Mouse (Mus musculus): ENCODE measurements around the gene Chil5.
A peak's percentile ranks its signal among the peaks of the same experiment; 100 is the strongest.
"Not testable (repeated sequence)": the region's sequence is repeated elsewhere in the genome, so short reads cannot be mapped to it uniquely, and the experiment has no call there.

The Chil5 gene

GRCm38 (mm10) chr3:106032781-106033180, at the start of gene Chil5:
Chil5 (minus strand) TSS chr3:106032814.
- no peak for DNase-seq

GRCm38 (mm10) chr3:106074824-106075223, 42.2 kb upstream of the Chil5 start:
- no peak for DNase-seq

GRCm38 (mm10) chr3:106070994-106071393, 38.4 kb upstream of the Chil5 start:
- DNase-seq = no peak

- not testable (repeated sequence) for DNase-seq
Measured at GRCm38 (mm10) chr3:106067707-106068106, 35.1 kb upstream of the Chil5 start.

- no peak for DNase-seq
Measured at GRCm38 (mm10) chr3:106057966-106058365, 25.4 kb upstream of the Chil5 start.

- DNase-seq = no peak
Measured at GRCm38 (mm10) chr3:106051896-106052295, 19.3 kb upstream of the Chil5 start.

- DNase-seq = no peak
Measured at GRCm38 (mm10) chr3:106040306-106040705, 7.7 kb upstream of the Chil5 start.

- no peak for DNase-seq
Measured at GRCm38 (mm10) chr3:106024135-106024534, 8.5 kb downstream of the Chil5 start.

GRCm38 (mm10) chr3:106021840-106022239, 10.8 kb downstream of the Chil5 start:
- DNase-seq = no peak

- no peak for DNase-seq
Measured at GRCm38 (mm10) chr3:106014546-106014945, 18.1 kb downstream of the Chil5 start, which contains the start of gene Pifo. Pifo (minus strand) TSS chr3:106014646.

- not testable (repeated sequence) for DNase-seq
Measured at GRCm38 (mm10) chr3:106003360-106003759, 29.3 kb downstream of the Chil5 start.

GRCm38 (mm10) chr3:106001416-106002370, 30.9 kb downstream of the Chil5 start:
- peak; percentile 22 for DNase-seq

GRCm38 (mm10) chr3:106000707-106001375, 31.8 kb downstream of the Chil5 start:
- DNase-seq = no peak

- no peak for DNase-seq
Measured at GRCm38 (mm10) chr3:105994730-105995129, 37.9 kb downstream of the Chil5 start.

- peak; percentile 67 for DNase-seq
Measured at GRCm38 (mm10) chr3:105991653-105992283, 40.8 kb downstream of the Chil5 start.

GRCm38 (mm10) chr3:105989611-105990010, 43.0 kb downstream of the Chil5 start:
- not testable (repeated sequence) for DNase-seq

- DNase-seq = no peak
Measured at GRCm38 (mm10) chr3:105974174-105974573, 58.4 kb downstream of the Chil5 start.

- no peak for DNase-seq
Measured at GRCm38 (mm10) chr3:105973411-105973810, 59.2 kb downstream of the Chil5 start, which contains the start of gene Ovgp1. Ovgp1 (plus strand) TSS chr3:105973711.

GRCm38 (mm10) chr3:105971831-105972446, 60.7 kb downstream of the Chil5 start:
- no peak for DNase-seq
